Comparison of ENCODE assay signal across 24 mouse cellular contexts in the genomic region with DNA sequence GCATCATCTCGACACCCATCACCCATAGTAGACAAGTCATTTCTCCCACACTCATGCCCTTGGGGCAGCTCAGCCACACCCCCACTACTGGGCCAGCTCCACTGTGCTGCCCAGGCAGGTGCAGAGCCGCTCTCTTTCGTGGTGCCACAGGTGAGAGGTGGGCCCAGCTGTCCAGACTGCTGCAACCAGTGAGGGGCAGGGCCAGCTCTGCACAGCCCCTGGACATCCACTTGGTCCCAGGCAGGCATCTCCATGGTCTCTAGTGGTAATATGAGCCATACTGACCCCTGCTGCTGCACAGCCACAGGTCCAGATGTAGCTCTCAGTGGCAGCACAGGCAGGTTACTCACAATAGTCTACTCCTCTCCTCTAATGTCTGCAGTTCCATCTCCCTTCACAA. TPM values are rescaled to one million over a fixed set of nuclear protein-coding genes. Genes with fewer than 3 reads are reported as not detected.
DNase-seq lines count a peak whose midpoint lies in the region; ATAC-seq and TF ChIP-seq lines count a peak whose summit lies in the region.
"Had no signal": no experiment of that assay in that cellular context is flagged by ENCODE, and none has a peak within 500 bp of the region (broad histone marks: within the 10 kb centered on the region; RNA-seq: fewer than 3 reads in every experiment).

No protein-coding gene starts in this region.

- no peak for TF ChIP-seq POLR2A in kidney, adult 2 months (IDR thresholded peaks at IDR 0.05; ENCODE audit: low read depth, low read length)

- H3K9me3 ChIP-seq in forebrain, embryonic 16.5 days (ENCODE audit: control insufficient read depth, low read length): no peaks in the 10 kb centered on the region
- H3K9me3 ChIP-seq in forebrain, postnatal 0 days (ENCODE audit: low read length): no peaks in the 10 kb centered on the region
- no peaks in the 10 kb centered on the region for H3K9me3 ChIP-seq in kidney, embryonic 15.5 days (replicated peaks)
- H3K9me3 ChIP-seq in midbrain, embryonic 14.5 days (ENCODE audit: control insufficient read depth, low read length): no peaks in the 10 kb centered on the region
- H3K9me3 ChIP-seq in midbrain, embryonic 10.5 days (replicated peaks): no peaks in the 10 kb centered on the region
- H3K9me3 ChIP-seq in midbrain, embryonic 15.5 days: no peaks in the 10 kb centered on the region
- H3K9me3 ChIP-seq: heart, embryonic 10.5 days; intestine, embryonic 15.5 days; limb, embryonic 15.5 days had no signal

- no peak for DNase-seq in forebrain, postnatal 0 days
- no peak for DNase-seq in kidney, adult 2 months
- no peak for DNase-seq in midbrain, embryonic 14.5 days
- no peak for DNase-seq in midbrain, embryonic 10.5 days (ENCODE audit: low spot score)
- DNase-seq in adrenal gland, postnatal 14 days: no peak
- DNase-seq: adrenal gland, adult 8-10 months; cerebellum, adult 11 months; cerebellum, postnatal 14 days; embryo, embryonic 11 days; gastrocnemius, postnatal 25 days; heart, postnatal 10 days; kidney, postnatal 36 days; layer of hippocampus, adult 9-11 months; lung, adult 18-20 months; lung, postnatal 4 days; thymus, postnatal 25 days had no signal

- peaks cover 8% of the 10 kb centered on the region; the same call in 1 of the 2 replicates for H3K27me3 ChIP-seq in forebrain, embryonic 16.5 days (replicated peaks; ENCODE audit: control insufficient read depth, insufficient read depth, low read length)
- no peaks in the 10 kb centered on the region for H3K27me3 ChIP-seq in forebrain, postnatal 0 days (ENCODE audit: insufficient read depth, low read length)
- H3K27me3 ChIP-seq in kidney, embryonic 15.5 days: peaks cover 12% of the 10 kb centered on the region; the same call in 1 of the 2 replicates
- no peaks in the 10 kb centered on the region for H3K27me3 ChIP-seq in kidney, adult 2 months (replicated peaks; ENCODE audit: control insufficient read depth, insufficient read depth, low read length)
- no peaks in the 10 kb centered on the region for H3K27me3 ChIP-seq in midbrain, embryonic 14.5 days (ENCODE audit: control insufficient read depth, insufficient read depth, low read length)
- H3K27me3 ChIP-seq in midbrain, embryonic 10.5 days (ENCODE audit: low read depth, poor library complexity, severe bottlenecking): peaks cover 11% of the 10 kb centered on the region
- no peaks in the 10 kb centered on the region for H3K27me3 ChIP-seq in midbrain, embryonic 15.5 days (replicated peaks)
- H3K27me3 ChIP-seq: intestine, embryonic 15.5 days had no signal

- peak; percentile 23 for ATAC-seq in forebrain, embryonic 16.5 days
- ATAC-seq in forebrain, postnatal 0 days: no peak
- ATAC-seq in kidney, embryonic 15.5 days (replicated peaks; ENCODE audit: low FRiP score): 0 out of 2 replicates have a peak, but pooled peaks have one; percentile 29
- ATAC-seq in midbrain, embryonic 14.5 days (ENCODE audit: low FRiP score, low TSS enrichment): 0 out of 2 replicates have a peak, but pooled peaks have one; percentile 43
- peak; percentile 62 for ATAC-seq in midbrain, embryonic 15.5 days (replicated peaks)
- ATAC-seq: intestine, embryonic 15.5 days had no signal

- WGBS in forebrain, embryonic 16.5 days: 85% methylated on average over 3 of the region's 3 CpGs
- WGBS in forebrain, postnatal 0 days: 93% methylated on average over 3 of the region's 3 CpGs
- 86% methylated on average over 3 of the region's 3 CpGs for WGBS in kidney, embryonic 15.5 days
- WGBS in kidney, adult 2 months: 78% methylated on average over 3 of the region's 3 CpGs
- WGBS in midbrain, embryonic 14.5 days: 85% methylated on average over 3 of the region's 3 CpGs
- WGBS in midbrain, embryonic 10.5 days: 83% methylated on average over 3 of the region's 3 CpGs
- 79% methylated on average over 3 of the region's 3 CpGs for WGBS in midbrain, embryonic 15.5 days

- H3K27ac ChIP-seq in forebrain, embryonic 16.5 days (ENCODE audit: low read length): no peak overlapping the region
- H3K27ac ChIP-seq in forebrain, postnatal 0 days (ENCODE audit: low read depth, low read length): no peak overlapping the region
- no peak overlapping the region for H3K27ac ChIP-seq in kidney, embryonic 15.5 days
- no peak overlapping the region for H3K27ac ChIP-seq in kidney, adult 2 months (ENCODE audit: insufficient read depth, low read depth, low read length)
- no peak overlapping the region for H3K27ac ChIP-seq in midbrain, embryonic 14.5 days (replicated peaks; ENCODE audit: low read depth, low read length)
- no peak overlapping the region for H3K27ac ChIP-seq in midbrain, embryonic 10.5 days (replicated peaks)
- H3K27ac ChIP-seq in midbrain, embryonic 15.5 days: no peak overlapping the region
- H3K27ac ChIP-seq: heart, embryonic 10.5 days; intestine, embryonic 15.5 days; limb, embryonic 15.5 days had no signal

- no peak for TF ChIP-seq CTCF in forebrain, postnatal 0 days (IDR thresholded peaks at IDR 0.05; ENCODE audit: low read depth)
- TF ChIP-seq CTCF in kidney, adult 2 months (conservative IDR thresholded peaks at IDR 0.05; ENCODE audit: insufficient read depth, insufficient read length, low read depth, low read length): no peak

- H3K4me3 ChIP-seq in forebrain, embryonic 16.5 days (replicated peaks; ENCODE audit: low read length): no peak overlapping the region
- H3K4me3 ChIP-seq in forebrain, postnatal 0 days (ENCODE audit: low read depth, low read length): no peak overlapping the region
- H3K4me3 ChIP-seq in kidney, embryonic 15.5 days (replicated peaks): no peak overlapping the region
- H3K4me3 ChIP-seq in kidney, adult 2 months (ENCODE audit: insufficient read depth, low read depth, low read length): no peak overlapping the region
- H3K4me3 ChIP-seq in midbrain, embryonic 14.5 days (replicated peaks; ENCODE audit: low read depth, low read length): no peak overlapping the region
- H3K4me3 ChIP-seq in midbrain, embryonic 10.5 days: no peak overlapping the region
- H3K4me3 ChIP-seq in midbrain, embryonic 15.5 days: no peak overlapping the region
- H3K4me3 ChIP-seq: heart, embryonic 10.5 days; intestine, embryonic 15.5 days; limb, embryonic 15.5 days had no signal

- no peaks in the 10 kb centered on the region for H3K36me3 ChIP-seq in forebrain, embryonic 16.5 days (ENCODE audit: control insufficient read depth, insufficient read depth)
- no peaks in the 10 kb centered on the region for H3K36me3 ChIP-seq in forebrain, postnatal 0 days (ENCODE audit: insufficient read depth)
- no peaks in the 10 kb centered on the region for H3K36me3 ChIP-seq in kidney, embryonic 15.5 days
- H3K36me3 ChIP-seq in kidney, adult 2 months (ENCODE audit: control insufficient read depth, insufficient read depth, low read length): no peaks in the 10 kb centered on the region
- no peaks in the 10 kb centered on the region for H3K36me3 ChIP-seq in midbrain, embryonic 14.5 days (ENCODE audit: control insufficient read depth, insufficient read depth, low read length)
- no peaks in the 10 kb centered on the region for H3K36me3 ChIP-seq in midbrain, embryonic 10.5 days
- H3K36me3 ChIP-seq in midbrain, embryonic 15.5 days (replicated peaks): no peaks in the 10 kb centered on the region
- H3K36me3 ChIP-seq: heart, embryonic 10.5 days; intestine, embryonic 15.5 days; limb, embryonic 15.5 days had no signal

- H3K4me1 ChIP-seq in forebrain, embryonic 16.5 days (replicated peaks; ENCODE audit: control insufficient read depth, insufficient read depth, low read length): no peaks in the 10 kb centered on the region
- H3K4me1 ChIP-seq in forebrain, postnatal 0 days (ENCODE audit: insufficient read depth): no peaks in the 10 kb centered on the region
- H3K4me1 ChIP-seq in kidney, embryonic 15.5 days: no peaks in the 10 kb centered on the region
- H3K4me1 ChIP-seq in kidney, adult 2 months (ENCODE audit: control insufficient read depth, insufficient read depth, low read length): no peaks in the 10 kb centered on the region
- no peaks in the 10 kb centered on the region for H3K4me1 ChIP-seq in midbrain, embryonic 14.5 days (ENCODE audit: control insufficient read depth, insufficient read depth, low read length)
- no peaks in the 10 kb centered on the region for H3K4me1 ChIP-seq in midbrain, embryonic 10.5 days
- H3K4me1 ChIP-seq in midbrain, embryonic 15.5 days: no peaks in the 10 kb centered on the region
- H3K4me1 ChIP-seq: heart, embryonic 10.5 days; intestine, embryonic 15.5 days had no signal

- no peak overlapping the region for H3K9ac ChIP-seq in forebrain, embryonic 16.5 days (replicated peaks; ENCODE audit: low read depth, low read length)
- no peak overlapping the region for H3K9ac ChIP-seq in forebrain, postnatal 0 days
- no peak overlapping the region for H3K9ac ChIP-seq in kidney, embryonic 15.5 days
- H3K9ac ChIP-seq in midbrain, embryonic 14.5 days (replicated peaks; ENCODE audit: low read length): no peak overlapping the region
- H3K9ac ChIP-seq in midbrain, embryonic 15.5 days: no peak overlapping the region
- H3K9ac ChIP-seq: intestine, embryonic 15.5 days; limb, embryonic 15.5 days had no signal

- H3K4me2 ChIP-seq in forebrain, embryonic 16.5 days (ENCODE audit: low read length): no peak overlapping the region
- no peak overlapping the region for H3K4me2 ChIP-seq in forebrain, postnatal 0 days (ENCODE audit: low read depth)
- H3K4me2 ChIP-seq in kidney, embryonic 15.5 days: no peak overlapping the region
- H3K4me2 ChIP-seq in midbrain, embryonic 14.5 days (ENCODE audit: low read length): no peak overlapping the region
- no peak overlapping the region for H3K4me2 ChIP-seq in midbrain, embryonic 15.5 days
- H3K4me2 ChIP-seq: intestine, embryonic 15.5 days; limb, embryonic 15.5 days had no signal

RNA-seq across cellular contexts. Expression of a gene that starts 27.4 kb away (rescaled TPM):
- not detected in 2 replicates for polyA plus RNA-seq in forebrain, embryonic 16.5 days (2015; fragmentation: Nextera tagmentation; extraction: Ambion mirVana)
- total RNA-seq in forebrain, postnatal 0 days (2014; rRNA removed): not detected in 2 replicates
- polyA plus RNA-seq in forebrain, postnatal 0 days (2015; fragmentation: Nextera tagmentation; extraction: Ambion mirVana): not detected in 2 replicates
- not detected in 2 replicates for polyA plus RNA-seq in kidney, embryonic 15.5 days (2015; fragmentation: Nextera tagmentation; extraction: Ambion mirVana)
- not detected in 2 replicates for polyA plus RNA-seq in kidney, adult 2 months (2012; rRNA removed)
- not detected in 2 replicates for polyA plus RNA-seq in midbrain, embryonic 14.5 days (2014; fragmentation: Nextera tagmentation; extraction: Ambion mirVana)
- 6.7 and 14.7 TPM in 2 replicates for polyA plus RNA-seq in midbrain, embryonic 10.5 days (2016; fragmentation: Nextera tagmentation; extraction: Ambion mirVana)
- polyA plus RNA-seq in midbrain, embryonic 15.5 days (2015; fragmentation: Nextera tagmentation; extraction: Ambion mirVana): 0.27 and 0.34 TPM in 2 replicates
- total RNA-seq in adrenal gland, postnatal 14 days (2021): not detected in 2 replicates
- total RNA-seq: gastrocnemius, postnatal 25 days; heart, postnatal 10 days; left cerebral cortex, adult 8-10 months had no signal
- polyA plus RNA-seq: heart, embryonic 10.5 days; intestine, embryonic 15.5 days; limb, embryonic 15.5 days; spleen, adult 2 months had no signal

RNA-seq across cellular contexts. Expression of a gene that starts 33.9 kb away (rescaled TPM):
- polyA plus RNA-seq in forebrain, embryonic 16.5 days (2015; fragmentation: Nextera tagmentation; extraction: Ambion mirVana): 160 and 185 TPM in 2 replicates
- 120 and 132 TPM in 2 replicates for total RNA-seq in forebrain, postnatal 0 days (2014; rRNA removed)
- 181 and 208 TPM in 2 replicates for polyA plus RNA-seq in forebrain, postnatal 0 days (2015; fragmentation: Nextera tagmentation; extraction: Ambion mirVana)
- polyA plus RNA-seq in kidney, embryonic 15.5 days (2015; fragmentation: Nextera tagmentation; extraction: Ambion mirVana): 91.9 and 101 TPM in 2 replicates
- polyA plus RNA-seq in kidney, adult 2 months (2012; rRNA removed): 26.1 and 26.3 TPM in 2 replicates
- polyA plus RNA-seq in midbrain, embryonic 14.5 days (2014; fragmentation: Nextera tagmentation; extraction: Ambion mirVana): 188 and 217 TPM in 2 replicates
- polyA plus RNA-seq in midbrain, embryonic 10.5 days (2016; fragmentation: Nextera tagmentation; extraction: Ambion mirVana): 86.4 and 90.7 TPM in 2 replicates
- polyA plus RNA-seq in midbrain, embryonic 15.5 days (2015; fragmentation: Nextera tagmentation; extraction: Ambion mirVana): 166 and 187 TPM in 2 replicates
- 103 and 104 TPM in 2 replicates for total RNA-seq in adrenal gland, postnatal 14 days (2021)

RNA-seq across cellular contexts. Expression of a gene that starts 44.5 kb away (rescaled TPM):
- polyA plus RNA-seq in forebrain, embryonic 16.5 days (2015; fragmentation: Nextera tagmentation; extraction: Ambion mirVana): 0.15 TPM in 2 replicates
- 0.38 and 1.8 TPM in 2 replicates for total RNA-seq in forebrain, postnatal 0 days (2014; rRNA removed)
- polyA plus RNA-seq in forebrain, postnatal 0 days (2015; fragmentation: Nextera tagmentation; extraction: Ambion mirVana): 0.25 and 0.28 TPM in 2 replicates
- 5.2 and 5.5 TPM in 2 replicates for polyA plus RNA-seq in kidney, embryonic 15.5 days (2015; fragmentation: Nextera tagmentation; extraction: Ambion mirVana)
- 1.5 and 1.7 TPM in 2 replicates for polyA plus RNA-seq in kidney, adult 2 months (2012; rRNA removed)
- polyA plus RNA-seq in midbrain, embryonic 14.5 days (2014; fragmentation: Nextera tagmentation; extraction: Ambion mirVana): 0.11 and 0.54 TPM in 2 replicates
- polyA plus RNA-seq in midbrain, embryonic 10.5 days (2016; fragmentation: Nextera tagmentation; extraction: Ambion mirVana): 2.1 and 3.3 TPM in 2 replicates
- polyA plus RNA-seq in midbrain, embryonic 15.5 days (2015; fragmentation: Nextera tagmentation; extraction: Ambion mirVana): 0.46 and 0.88 TPM in 2 replicates
- 1.6 and 1.9 TPM in 2 replicates for total RNA-seq in adrenal gland, postnatal 14 days (2021)

RNA-seq across cellular contexts. Expression of a gene that starts 46.8 kb away (rescaled TPM):
- polyA plus RNA-seq in forebrain, embryonic 16.5 days (2015; fragmentation: Nextera tagmentation; extraction: Ambion mirVana): 4.9 and 6.4 TPM in 2 replicates
- total RNA-seq in forebrain, postnatal 0 days (2014; rRNA removed): 1.5 and 4.2 TPM in 2 replicates
- polyA plus RNA-seq in forebrain, postnatal 0 days (2015; fragmentation: Nextera tagmentation; extraction: Ambion mirVana): 1.5 and 2.1 TPM in 2 replicates
- polyA plus RNA-seq in kidney, embryonic 15.5 days (2015; fragmentation: Nextera tagmentation; extraction: Ambion mirVana): 12.5 and 13.1 TPM in 2 replicates
- 0.11 and 0.13 TPM in 2 replicates for polyA plus RNA-seq in kidney, adult 2 months (2012; rRNA removed)
- 1.7 and 4.8 TPM in 2 replicates for polyA plus RNA-seq in midbrain, embryonic 14.5 days (2014; fragmentation: Nextera tagmentation; extraction: Ambion mirVana)
- 19.0 and 21.3 TPM in 2 replicates for polyA plus RNA-seq in midbrain, embryonic 10.5 days (2016; fragmentation: Nextera tagmentation; extraction: Ambion mirVana)
- polyA plus RNA-seq in midbrain, embryonic 15.5 days (2015; fragmentation: Nextera tagmentation; extraction: Ambion mirVana): 1.8 and 2.6 TPM in 2 replicates
- 1.9 and 2.3 TPM in 2 replicates for total RNA-seq in adrenal gland, postnatal 14 days (2021)
